Comparison of ENCODE assay signal across 8 mouse cellular contexts in genomic region chr9:32344489-32344888, GRCm38 (mm10). TPM values are rescaled to one million over a fixed set of nuclear protein-coding genes. Genes with fewer than 3 reads are reported as not detected.
DNase-seq lines count a peak whose midpoint lies in the region; ATAC-seq and TF ChIP-seq lines count a peak whose summit lies in the region.

No protein-coding gene starts in this region.

- peak overlapping the region; percentile 31 for H3K9ac ChIP-seq in kidney, embryonic 15.5 days
- H3K9ac ChIP-seq in neural tube, embryonic 12.5 days: peak overlapping the region; percentile 42; the same call in 1 of the 2 replicates

- H3K4me1 ChIP-seq in kidney, embryonic 15.5 days: peaks cover 26% of the 10 kb centered on the region
- peaks cover 31% of the 10 kb centered on the region for H3K4me1 ChIP-seq in forebrain, embryonic 10.5 days
- H3K4me1 ChIP-seq in neural tube, embryonic 12.5 days: peaks cover 20% of the 10 kb centered on the region

- intact Hi-C loops in gastrocnemius, adult 2 months (cut with DNase I): no loop called here

- H3K36me3 ChIP-seq in kidney, embryonic 15.5 days: no peaks in the 10 kb centered on the region
- H3K36me3 ChIP-seq in forebrain, embryonic 10.5 days (replicated peaks): no peaks in the 10 kb centered on the region
- H3K36me3 ChIP-seq in neural tube, embryonic 12.5 days: no peaks in the 10 kb centered on the region

- peak overlapping the region; percentile 39 for H3K4me3 ChIP-seq in kidney, embryonic 15.5 days (replicated peaks)
- H3K4me3 ChIP-seq in forebrain, embryonic 10.5 days: peak overlapping the region; percentile 40
- H3K4me3 ChIP-seq in neural tube, embryonic 12.5 days: peak overlapping the region; percentile 28
- no peak overlapping the region for H3K4me3 ChIP-seq in gastrocnemius, adult 2 months

- H3K27ac ChIP-seq in kidney, embryonic 15.5 days: no peak overlapping the region
- H3K27ac ChIP-seq in forebrain, embryonic 10.5 days: 0 out of 2 replicates have a peak overlapping the region, but pooled peaks have one; percentile 12
- no peak overlapping the region for H3K27ac ChIP-seq in neural tube, embryonic 12.5 days
- H3K27ac ChIP-seq in gastrocnemius, adult 2 months: no peak overlapping the region

- no peaks in the 10 kb centered on the region for H3K9me3 ChIP-seq in kidney, embryonic 15.5 days (replicated peaks)
- H3K9me3 ChIP-seq in forebrain, embryonic 10.5 days: no peaks in the 10 kb centered on the region
- no peaks in the 10 kb centered on the region for H3K9me3 ChIP-seq in neural tube, embryonic 12.5 days

- TF ChIP-seq CTCF in gastrocnemius, adult 2 months (IDR thresholded peaks at IDR 0.05): no peak

- peak; percentile 47 for ATAC-seq in kidney, embryonic 15.5 days (replicated peaks; ENCODE audit: low FRiP score)
- ATAC-seq in neural tube, embryonic 12.5 days (ENCODE audit: low FRiP score, low read depth): peak; percentile 35

- peaks cover 51% of the 10 kb centered on the region for H3K27me3 ChIP-seq in kidney, embryonic 15.5 days
- H3K27me3 ChIP-seq in forebrain, embryonic 10.5 days (ENCODE audit: poor library complexity, severe bottlenecking): peaks cover 100% of the 10 kb centered on the region
- H3K27me3 ChIP-seq in neural tube, embryonic 12.5 days (replicated peaks): peaks cover 49% of the 10 kb centered on the region

- DNase-seq in kidney, postnatal 10 days: no peak
- peak; percentile 19 for DNase-seq in forebrain, embryonic 10.5 days (ENCODE audit: extremely low spot score, low spot score)
- DNase-seq in left cerebral cortex, adult 8-10 months (ENCODE audit: low spot score in 2 of 2): peak; percentile 8 to 13
- DNase-seq in thymus, postnatal 25 days: no peak
- no peak for DNase-seq in gastrocnemius, adult 2 months
- no peak for DNase-seq in cerebellum, postnatal 14 days

- WGBS in kidney, embryonic 15.5 days: 4% methylated on average over 21 of the region's 21 CpGs
- WGBS in forebrain, embryonic 10.5 days: under 1% methylated on average over 21 of the region's 21 CpGs
- 2% methylated on average over 21 of the region's 21 CpGs for WGBS in neural tube, embryonic 12.5 days

- peak overlapping the region; percentile 66 for H3K4me2 ChIP-seq in kidney, embryonic 15.5 days
- peak overlapping the region; percentile 67 for H3K4me2 ChIP-seq in neural tube, embryonic 12.5 days (replicated peaks)

RNA-seq across cellular contexts. Expression of gene Kcnj5, which starts 0.3 kb away (rescaled TPM):
- 1.7 and 1.8 TPM in 2 replicates for polyA plus RNA-seq in kidney, embryonic 15.5 days (2015; fragmentation: Nextera tagmentation; extraction: Ambion mirVana)
- 0.34 and 0.73 TPM in 2 replicates for polyA plus RNA-seq in forebrain, embryonic 10.5 days (2016; fragmentation: Nextera tagmentation; extraction: Ambion mirVana)
- total RNA-seq in left cerebral cortex, adult 8-10 months (2022): 1 to 10 TPM in 2 of 4 experiments, under 1 TPM in 2; 0.75 to 1.1 (median 0.96) TPM
- polyA plus RNA-seq in neural tube, embryonic 12.5 days (2016; fragmentation: Nextera tagmentation; extraction: Ambion mirVana): 0.10 and 0.15 TPM in 2 replicates
- total RNA-seq in gastrocnemius, adult 2 months (2021): not detected

RNA-seq across cellular contexts. Expression of gene Kcnj1, which starts 27.8 kb away (rescaled TPM):
- 9.0 and 9.8 TPM in 2 replicates for polyA plus RNA-seq in kidney, embryonic 15.5 days (2015; fragmentation: Nextera tagmentation; extraction: Ambion mirVana)
- not detected in 2 replicates for polyA plus RNA-seq in forebrain, embryonic 10.5 days (2016; fragmentation: Nextera tagmentation; extraction: Ambion mirVana)
- total RNA-seq in left cerebral cortex, adult 8-10 months (2022): not detected
- polyA plus RNA-seq in neural tube, embryonic 12.5 days (2016; fragmentation: Nextera tagmentation; extraction: Ambion mirVana): not detected in 2 replicates
- total RNA-seq in gastrocnemius, adult 2 months (2021): not detected

Comparison
In these comparisons a context has a peak if more than half of its experiments do, and no peak if none do; other contexts are left out.
1. DNase-seq: peak in forebrain, embryonic 10.5 days (single experiment) and left cerebral cortex, adult 8-10 months (2 of 2); none in kidney, postnatal 10 days (single experiment), thymus, postnatal 25 days (single experiment), gastrocnemius, adult 2 months (single experiment) and cerebellum, postnatal 14 days (0 of 2).